Mouse (Mus musculus) thymus, adult 2 months (tissue): ENCODE measurements around the gene Wasl.

Experiments used
- CTCF ChIP-seq: fragments of 200-500 bp; IDR thresholded peaks from 2 replicates; pipeline ENCODE4 v1.5.1; 2012; ENCODE audit warnings: mild to moderate bottlenecking, control low read depth, low read length, moderate library complexity, borderline replicate concordance; ENCODE audit not compliant: control insufficient read depth, poor library complexity, insufficient read depth; ENCODE audit errors: extremely low read depth
- POLR2A ChIP-seq: fragments of 200-500 bp; IDR thresholded peaks from 2 replicates; pipeline ENCODE4 v1.6.1; 2012; ENCODE audit warnings: mild to moderate bottlenecking, low read length, control low read depth, moderate library complexity; ENCODE audit not compliant: control insufficient read depth, poor library complexity, insufficient read depth; ENCODE audit errors: extremely low read depth

- TF ChIP-seq CTCF (peak; percentile 8; the same call in 1 of the 2 replicates), POLR2A (peak; percentile 57; the same call in 1 of the 2 replicates)
Observed at GRCm38 (mm10) chr6:24664867-24665458, at the start of gene Wasl.
